Mouse (Mus musculus) G1E-ER4 (cell line): Measurements from ENCODE around the gene Tmem106a. TPM values are rescaled to one million over a fixed set of nuclear protein-coding genes. Genes with fewer than 3 reads are reported as not detected.

ENCODE experiments used
- GATA1 ChIP-seq: IDR thresholded peaks from one replicate; pipeline ENCODE4 v1.8.0; 2012; ENCODE audit warnings: low read length, inconsistent platforms
- polyA plus RNA-seq: library from polyadenylated mRNA; stranded (reverse); fragments of >175 nt; gene quantifications from 2 replicates; pipeline ENCODE4 v1.2.3, GENCODE M21; 2012

The Tmem106a gene
- polyA plus RNA-seq = 0.46 and 0.69 TPM in 2 replicates

DNA sequence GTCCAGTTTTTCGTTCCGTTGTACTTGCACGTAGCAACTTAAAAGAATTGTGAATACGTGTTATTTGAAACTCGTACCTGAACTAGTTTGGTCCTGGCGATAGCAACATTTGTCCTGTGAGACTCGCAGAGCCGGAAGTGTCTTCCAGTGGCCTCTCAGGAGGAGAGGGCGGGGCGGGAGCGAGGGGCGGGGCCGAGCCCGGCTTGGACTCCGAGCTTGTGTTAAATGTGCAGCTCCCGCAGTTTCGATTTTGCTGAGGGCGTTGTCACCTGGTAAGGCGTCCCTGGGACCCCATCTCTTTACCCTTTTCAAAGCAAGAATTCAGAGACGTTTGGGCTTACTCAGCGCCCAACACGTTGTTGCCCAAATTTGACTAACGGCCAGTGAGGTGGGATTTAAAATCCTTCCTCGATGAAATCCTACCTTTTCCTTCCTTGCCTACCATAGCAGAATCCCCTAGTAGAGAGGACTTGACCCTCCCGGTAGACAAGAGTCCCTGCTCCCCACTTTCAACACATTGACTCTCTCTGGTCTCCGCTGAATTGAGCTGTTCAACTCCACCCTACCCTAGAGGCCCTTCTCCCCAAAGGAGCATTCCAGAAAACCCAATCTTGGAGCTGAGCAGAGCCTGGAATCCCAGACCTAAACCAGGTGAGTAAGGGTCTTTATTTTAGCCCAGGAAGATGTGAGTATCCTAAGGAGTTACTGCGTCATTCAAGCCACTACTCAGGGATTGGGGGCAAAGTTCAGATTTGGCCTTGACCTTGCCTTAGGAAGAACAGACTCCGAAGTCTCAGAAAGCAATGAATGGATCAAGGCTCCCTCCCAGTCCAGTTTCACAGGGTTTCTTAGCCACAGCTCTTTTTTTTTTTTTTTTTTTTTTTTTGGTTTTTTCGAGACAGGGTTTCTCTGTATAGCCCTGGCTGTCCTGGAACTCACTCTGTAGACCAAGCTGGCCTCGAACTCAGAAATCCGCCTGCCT is at the start of gene Tmem106a:
TSS of gene Tmem106a (plus strand) at position 189 of the 982 bp plus-strand sequence.
- no peak for TF ChIP-seq GATA1

- TF ChIP-seq GATA1 = no peak
Measured at GRCm38 (mm10) chr11:101543533-101543932, 38.5 kb upstream of the Tmem106a start.

- TF ChIP-seq GATA1 = no peak
Measured at GRCm38 (mm10) chr11:101544132-101544531, 37.9 kb upstream of the Tmem106a start.

DNA sequence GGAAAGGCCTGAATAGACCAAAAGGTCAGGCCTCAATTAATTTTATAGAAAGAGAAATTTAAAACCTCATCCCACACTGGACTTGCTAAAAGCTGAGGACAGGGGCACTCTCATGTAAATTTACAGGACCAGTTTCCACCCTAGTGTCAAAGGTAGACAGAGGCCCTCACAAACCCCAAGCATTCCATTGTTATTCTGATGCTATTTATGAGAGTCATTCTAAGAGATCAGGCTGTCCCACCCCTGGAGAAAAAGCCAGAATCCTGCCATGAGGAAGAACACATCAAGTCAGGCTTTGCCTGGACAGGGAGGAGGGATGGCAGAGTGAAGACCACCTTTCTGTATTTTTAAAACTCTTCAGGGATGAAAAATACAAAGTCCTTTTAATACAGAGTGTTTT is 33.5 kb upstream of the Tmem106a start:
- no peak for TF ChIP-seq GATA1

GRCm38 (mm10) chr11:101551751-101552475 is 30.1 kb upstream of the Tmem106a start, which contains the start of the genes Brca1 and Nbr1:
Brca1 (minus strand) TSS chr11:101551955.
Nbr1 (plus strand) TSS chr11:101552149.
- TF ChIP-seq GATA1 = no peak

DNA sequence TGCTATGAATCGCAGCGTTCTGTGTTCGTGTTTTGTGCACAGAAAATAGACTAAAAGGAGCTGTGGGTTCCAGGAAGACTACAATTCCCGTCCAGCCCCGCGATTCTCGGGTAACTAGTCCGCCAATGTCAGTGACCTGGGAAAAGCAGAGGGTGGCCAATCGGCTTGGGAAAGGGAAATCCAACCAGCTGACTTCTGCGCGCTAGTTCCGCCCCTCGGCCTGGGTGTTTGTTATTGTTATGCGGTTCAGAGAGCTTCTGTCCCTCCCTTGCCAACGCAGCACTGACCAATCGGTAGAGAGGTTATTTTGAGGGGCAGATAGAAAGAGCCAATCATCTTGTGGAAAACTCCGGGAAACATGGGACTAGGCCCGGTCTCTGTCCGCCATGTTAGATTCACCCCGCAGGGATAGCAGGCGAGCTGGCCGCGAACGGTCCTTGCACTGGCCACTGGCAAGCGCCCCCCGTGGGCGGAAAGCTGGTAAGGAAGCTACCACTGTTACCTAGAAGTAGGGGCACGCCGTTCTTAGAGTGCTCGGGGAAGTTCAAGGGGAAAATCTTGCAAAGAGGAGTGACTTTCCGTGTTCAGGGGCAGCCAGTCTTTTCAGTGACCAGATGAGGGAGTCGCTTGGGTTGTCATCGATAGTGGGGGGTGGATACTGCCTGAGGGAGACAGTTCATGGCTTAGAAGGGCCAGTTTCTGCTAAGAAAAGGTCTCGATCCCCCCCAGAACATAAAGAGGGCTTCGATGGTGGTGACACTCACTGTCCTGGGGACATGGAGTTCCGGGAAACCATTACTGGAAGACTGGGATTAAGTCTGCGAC is 29.4 kb upstream of the Tmem106a start:
- TF ChIP-seq GATA1 = no peak

- no peak for TF ChIP-seq GATA1
Measured at GRCm38 (mm10) chr11:101553354-101553930, 28.6 kb upstream of the Tmem106a start.

DNA sequence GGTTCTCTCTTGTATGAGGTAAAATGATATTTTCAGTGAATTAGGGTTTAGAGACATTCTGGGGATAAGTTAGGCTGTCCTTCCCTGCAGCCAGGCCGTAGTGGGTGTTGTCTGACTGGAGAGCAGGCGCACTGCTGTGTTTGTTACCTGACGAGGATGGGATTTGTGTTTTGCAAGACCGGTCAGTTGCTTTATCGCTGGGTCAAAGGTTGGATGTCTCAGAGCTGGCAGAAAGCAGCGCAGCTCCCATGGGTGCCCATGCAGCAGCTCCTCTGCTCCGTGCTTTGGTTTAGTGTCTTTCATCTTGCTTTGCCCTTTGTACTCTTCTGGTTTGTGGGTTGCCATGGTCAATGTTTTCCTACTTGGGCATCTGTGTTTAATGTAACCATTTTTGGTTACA is 25.5 kb upstream of the Tmem106a start:
- no peak for TF ChIP-seq GATA1

- no peak for TF ChIP-seq GATA1
Measured at GRCm38 (mm10) chr11:101556954-101557353, 25.1 kb upstream of the Tmem106a start.

GRCm38 (mm10) chr11:101562391-101562790 is 19.7 kb upstream of the Tmem106a start:
- TF ChIP-seq GATA1 = no peak

- no peak for TF ChIP-seq GATA1
Measured at GRCm38 (mm10) chr11:101568421-101568820, 13.6 kb upstream of the Tmem106a start.

GRCm38 (mm10) chr11:101576116-101576515 is 5.9 kb upstream of the Tmem106a start:
- TF ChIP-seq GATA1 = no peak

- TF ChIP-seq GATA1 = no peak
Measured at GRCm38 (mm10) chr11:101581081-101581764, 819 bp upstream of the Tmem106a start.

- no peak for TF ChIP-seq GATA1
Measured at GRCm38 (mm10) chr11:101583205-101583604, 1.2 kb downstream of the Tmem106a start.
